Mouse (Mus musculus) lung, postnatal 14 days (tissue): Measurements from ENCODE around the gene Kcnb1.
A peak's percentile ranks its signal among the peaks of the same experiment; 100 is the strongest.

Experiments used
- DNase-seq: peaks from one replicate; pipeline ENCODE4 v3.0.0; 2021

Kcnb1 gene

DNA sequence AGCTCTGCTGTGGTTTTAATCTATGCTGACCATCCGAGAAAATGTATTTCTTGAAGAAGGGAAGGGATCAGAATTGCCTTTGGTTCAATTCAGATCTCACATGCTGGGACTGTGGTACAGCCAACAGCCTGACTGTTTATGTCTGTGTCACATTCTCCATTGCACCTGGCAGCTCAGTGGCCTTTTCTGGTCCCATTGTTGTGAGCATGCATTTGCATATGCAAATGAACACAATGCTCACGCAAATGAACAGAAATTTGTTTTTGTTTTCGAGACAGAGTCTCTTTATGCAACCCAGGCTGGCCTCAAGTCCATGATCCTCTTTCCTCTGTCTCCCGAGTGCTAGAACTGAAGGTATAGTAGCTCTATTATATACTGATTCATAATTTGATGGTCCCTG lies 64.2 kb downstream of the Kcnb1 start:
- DNase-seq: no peak

- DNase-seq: peak; percentile 11
Observed at GRCm38 (mm10) chr2:167123936-167124335, 66.0 kb downstream of the Kcnb1 start.

GRCm38 (mm10) chr2:167122737-167123136 lies 67.2 kb downstream of the Kcnb1 start:
- peak; percentile 19 for DNase-seq

DNA sequence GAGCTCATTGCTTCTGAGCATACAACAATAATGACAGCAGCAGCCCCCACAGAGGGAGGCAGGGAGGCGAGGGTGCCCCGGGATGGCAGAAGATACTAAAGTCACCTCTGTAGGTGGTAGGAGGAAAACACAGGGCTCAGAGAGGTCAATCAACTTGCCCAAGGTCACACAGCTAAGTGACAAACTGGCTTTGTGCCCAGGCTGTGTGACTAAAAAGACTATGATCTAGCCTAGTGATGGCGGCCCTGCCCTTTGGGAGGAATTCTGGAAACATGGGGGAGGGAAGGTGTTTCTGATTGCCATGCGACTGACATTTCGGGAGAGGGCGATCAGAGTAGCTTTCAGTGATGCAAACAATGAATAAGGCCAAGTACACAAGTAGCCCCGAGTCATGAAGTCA lies 68.0 kb downstream of the Kcnb1 start:
- no peak for DNase-seq

DNA sequence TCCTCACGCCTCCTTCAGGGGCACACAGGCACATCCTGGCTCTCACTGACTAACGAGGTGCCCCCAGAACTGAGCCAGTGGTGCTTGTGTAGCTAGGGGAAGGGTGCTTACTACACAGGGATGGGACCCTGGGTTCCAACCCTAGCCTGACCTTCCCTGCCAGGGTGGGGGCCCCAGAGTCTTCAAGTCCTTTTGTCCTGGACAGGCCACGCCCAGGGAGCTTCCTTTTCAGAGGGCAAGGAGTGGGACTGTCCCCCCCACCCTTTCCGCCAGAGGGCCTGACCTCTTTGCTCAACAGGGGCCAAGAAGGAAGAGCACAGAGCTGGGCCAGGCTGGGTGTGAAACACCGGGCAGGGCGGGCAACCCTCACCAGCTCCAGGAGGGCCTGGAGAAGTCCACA lies 68.7 kb downstream of the Kcnb1 start:
- DNase-seq: peak; percentile 69

DNA sequence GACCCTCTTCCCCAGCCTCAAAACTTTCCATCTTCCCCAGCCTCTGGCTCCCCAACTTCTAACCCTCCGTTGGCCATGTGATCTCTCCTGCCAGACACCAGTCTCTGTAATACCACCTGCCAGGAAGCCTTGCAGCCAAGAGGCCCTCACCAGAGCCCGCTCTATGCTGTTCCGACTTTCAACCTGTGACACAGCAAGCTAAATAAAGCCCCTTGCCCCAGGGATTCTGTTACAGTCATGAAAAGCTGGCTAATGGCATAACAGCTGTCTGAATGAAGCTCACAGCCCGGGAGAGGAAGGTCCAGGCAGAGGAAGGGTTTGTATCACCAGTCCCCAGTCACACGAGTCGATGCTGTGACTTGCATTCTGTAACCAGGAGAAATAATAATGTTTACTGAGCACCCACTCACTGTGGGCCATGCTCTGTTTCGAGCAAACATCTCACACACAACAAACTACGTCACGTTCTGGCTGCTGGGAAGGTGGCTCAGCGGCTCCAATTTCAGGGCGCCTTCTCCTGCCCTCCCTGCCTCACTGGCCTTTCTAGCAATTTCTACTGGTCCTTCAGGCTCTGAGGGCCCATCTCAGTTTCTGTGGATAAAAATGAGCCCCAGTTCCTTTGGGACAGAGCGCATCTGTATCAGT lies 69.6 kb downstream of the Kcnb1 start:
- no peak for DNase-seq

GRCm38 (mm10) chr2:167118046-167118445 lies 71.9 kb downstream of the Kcnb1 start:
- DNase-seq: peak; percentile 37

GRCm38 (mm10) chr2:167112737-167113136 lies 77.2 kb downstream of the Kcnb1 start:
- peak; percentile 89 for DNase-seq

GRCm38 (mm10) chr2:167112259-167112658 lies 77.7 kb downstream of the Kcnb1 start:
- no peak for DNase-seq

- DNase-seq: no peak
Observed at GRCm38 (mm10) chr2:167109506-167109905, 80.4 kb downstream of the Kcnb1 start.

DNA sequence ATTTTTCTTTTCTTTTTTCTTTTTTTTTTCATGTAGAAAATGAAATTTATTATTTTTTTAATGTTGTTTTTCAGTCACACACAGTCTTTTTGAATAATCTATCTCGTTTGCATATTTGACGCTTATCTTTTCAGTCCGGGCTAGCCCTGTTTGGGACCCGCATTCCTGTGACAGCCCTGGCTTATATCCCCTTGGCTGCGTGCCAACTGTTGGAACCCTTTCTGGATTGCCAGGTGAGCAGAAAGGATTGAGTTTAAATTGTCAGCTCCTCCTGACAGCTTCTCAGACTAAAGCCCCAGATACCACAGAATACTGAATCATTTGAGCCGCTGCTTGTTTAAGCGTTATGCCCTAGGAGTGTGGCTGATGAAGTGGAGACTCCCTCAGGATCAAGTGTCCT lies 86.4 kb downstream of the Kcnb1 start:
- DNase-seq: no peak

- peak; percentile 40 for DNase-seq
Observed at GRCm38 (mm10) chr2:167101743-167102441, 88.1 kb downstream of the Kcnb1 start.

- DNase-seq: no peak
Observed at GRCm38 (mm10) chr2:167094688-167095087, 95.3 kb downstream of the Kcnb1 start.

DNA sequence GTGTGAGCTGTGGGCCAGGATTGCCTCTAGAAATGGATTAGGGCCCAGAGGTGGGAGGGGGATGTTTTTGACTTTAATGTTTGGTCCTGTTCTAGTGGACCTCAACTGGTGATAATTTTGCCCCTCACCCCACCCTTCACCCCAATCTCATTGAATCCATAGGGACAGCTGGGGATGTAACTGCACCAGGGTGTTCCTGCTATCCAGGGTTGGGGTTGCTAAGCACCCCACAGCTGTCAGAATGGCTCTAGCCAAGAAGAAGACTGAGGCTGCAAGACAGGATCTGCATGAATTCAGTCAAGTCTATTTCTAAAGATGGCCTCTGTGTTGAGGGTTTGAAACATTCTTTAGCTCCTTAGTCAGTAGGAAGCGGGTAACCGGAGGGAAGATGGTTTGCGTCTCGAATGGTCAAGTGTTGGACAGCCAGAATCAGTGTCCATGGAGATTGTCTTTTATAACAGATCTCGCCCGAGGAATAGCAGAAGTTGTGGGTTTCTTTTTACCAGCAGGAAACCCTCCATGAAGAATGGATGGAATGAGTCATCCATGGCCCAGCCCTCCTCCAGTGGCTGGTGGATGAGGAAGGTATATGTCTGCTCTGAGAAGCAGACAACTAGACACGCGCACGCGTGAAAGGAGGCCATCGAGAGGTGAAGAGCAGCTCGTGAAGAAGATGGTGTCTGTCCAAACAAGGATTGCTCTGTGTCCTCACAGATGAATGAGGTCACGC lies 96.6 kb downstream of the Kcnb1 start:
- DNase-seq: no peak

DNA sequence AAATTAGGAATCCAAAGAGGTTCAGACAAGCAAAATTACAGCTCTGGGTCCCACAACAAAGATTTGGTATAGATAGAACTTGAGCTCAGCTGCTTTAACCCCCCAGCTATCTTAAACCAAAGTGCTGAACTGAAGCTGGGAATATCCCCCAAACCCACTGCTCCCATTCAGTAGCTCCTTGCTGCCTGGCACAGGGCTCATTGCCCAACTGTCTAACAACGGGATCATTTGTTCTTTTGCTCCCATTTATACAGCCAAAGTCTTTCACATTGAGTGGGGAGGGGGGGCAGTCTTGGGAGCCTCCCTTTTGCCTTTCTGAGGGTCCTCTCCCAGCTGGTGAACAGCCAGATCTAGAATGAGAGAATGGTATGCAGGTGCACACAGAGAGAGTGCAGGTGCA lies 99.7 kb downstream of the Kcnb1 start:
- no peak for DNase-seq

DNA sequence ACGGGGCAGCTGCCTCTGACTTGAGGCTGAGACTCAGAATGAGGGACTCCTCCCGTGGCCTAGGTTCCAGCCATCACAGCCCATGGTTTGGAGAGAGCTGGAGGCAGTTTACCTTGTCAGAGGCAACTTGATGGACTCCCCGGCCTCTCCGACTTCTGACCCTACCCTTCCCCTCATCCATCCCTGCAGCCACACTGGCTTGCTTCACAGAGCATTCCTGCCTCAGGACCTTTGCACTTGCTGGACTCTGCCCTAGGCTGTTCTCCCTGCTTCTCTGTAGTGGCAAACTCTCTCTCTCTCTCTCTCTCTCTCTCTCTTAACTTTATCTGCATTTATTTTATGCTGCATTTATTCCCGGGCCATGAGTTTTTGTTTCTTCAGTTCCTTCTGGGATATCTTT lies 103.1 kb downstream of the Kcnb1 start:
- no peak for DNase-seq

- DNase-seq: no peak
Observed at GRCm38 (mm10) chr2:167086092-167086491, 103.9 kb downstream of the Kcnb1 start.

DNA sequence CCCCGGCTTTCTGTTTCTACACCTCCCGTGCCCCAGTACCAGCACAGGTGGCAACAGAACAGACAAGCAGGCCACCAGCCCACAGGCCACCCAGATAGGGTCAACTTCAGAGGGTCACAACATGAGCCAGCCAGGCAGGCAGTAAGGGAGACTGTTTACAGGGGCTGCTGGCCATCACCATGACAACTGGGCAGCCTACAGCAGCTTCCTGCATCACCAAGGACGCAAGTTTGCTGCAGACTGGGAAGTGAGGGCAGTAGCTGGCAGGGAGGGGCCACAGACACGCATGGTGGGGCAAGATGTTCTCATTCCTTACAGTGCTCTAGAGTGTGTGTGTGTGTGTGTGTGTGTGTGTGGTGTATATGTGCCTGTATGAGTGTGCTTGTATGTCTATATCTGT lies 108.3 kb downstream of the Kcnb1 start:
- DNase-seq: no peak

DNA sequence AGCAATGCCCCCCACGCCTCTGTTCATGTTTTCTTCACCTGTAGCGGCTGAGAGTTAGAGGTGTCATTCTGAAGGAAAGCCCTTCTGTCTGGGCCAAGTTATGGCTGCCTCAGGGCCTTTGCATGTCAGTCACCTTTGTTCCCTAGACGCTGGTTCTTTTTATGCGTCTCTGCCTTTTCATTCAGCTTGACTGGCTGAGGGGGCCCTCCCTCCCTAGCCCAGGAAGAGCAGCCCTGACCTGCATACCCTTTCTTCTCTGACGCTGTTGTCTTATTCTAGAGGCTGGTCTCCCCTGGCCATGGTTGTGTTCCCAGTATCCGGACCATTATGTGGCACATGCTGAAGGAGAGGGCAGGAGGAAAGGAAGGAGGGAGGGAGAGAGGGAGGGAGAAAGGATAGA lies 108.8 kb downstream of the Kcnb1 start:
- DNase-seq: no peak

GRCm38 (mm10) chr2:167080387-167080786 lies 109.6 kb downstream of the Kcnb1 start:
- DNase-seq: no peak

DNA sequence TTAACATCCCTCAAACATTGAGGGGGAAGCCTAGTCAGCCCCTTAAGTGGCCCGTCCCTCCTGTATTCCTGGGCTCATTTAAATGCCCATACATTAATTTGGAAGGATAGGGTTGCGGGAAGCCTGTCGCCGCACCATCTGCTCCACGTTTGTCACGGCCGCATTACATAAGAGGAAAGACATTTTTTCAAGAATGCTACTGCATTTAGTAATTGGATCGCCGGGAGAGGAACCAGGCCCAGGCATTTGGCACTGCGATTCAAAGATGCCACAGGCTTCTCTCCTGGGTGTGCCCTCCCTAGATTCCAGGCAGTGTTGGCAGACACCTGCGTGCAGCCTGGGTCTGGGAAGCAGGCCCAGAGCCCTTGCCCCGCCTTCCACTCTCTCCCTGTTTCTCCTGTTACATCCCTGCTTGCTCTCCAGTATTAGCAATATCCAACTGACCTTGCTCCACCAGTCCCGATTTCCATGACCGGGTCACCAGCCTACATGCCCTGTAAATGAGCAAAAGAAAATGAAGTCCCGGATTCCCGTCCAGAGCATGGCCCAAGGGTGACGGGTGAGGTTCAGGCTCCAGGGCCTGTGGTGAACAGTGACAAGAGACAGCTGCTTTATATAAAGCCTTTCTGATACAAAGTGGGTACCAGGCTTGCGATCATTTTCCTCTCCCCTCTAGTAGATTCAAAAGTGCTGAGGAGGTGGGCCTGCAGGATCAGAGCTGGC lies 110.3 kb downstream of the Kcnb1 start:
- DNase-seq: peak; percentile 29

- no peak for DNase-seq
Observed at GRCm38 (mm10) chr2:167078931-167079495, 110.9 kb downstream of the Kcnb1 start.

GRCm38 (mm10) chr2:167078486-167078885 lies 111.5 kb downstream of the Kcnb1 start:
- no peak for DNase-seq
